Mouse (Mus musculus): ENCODE data around the gene Gch1. TPM values are rescaled to one million over a fixed set of nuclear protein-coding genes. Genes with fewer than 3 reads are reported as not detected.

The Gch1 gene
- total RNA-seq, 2 experiments from 2014 or later: 1.3 to 1.4 TPM

DNA sequence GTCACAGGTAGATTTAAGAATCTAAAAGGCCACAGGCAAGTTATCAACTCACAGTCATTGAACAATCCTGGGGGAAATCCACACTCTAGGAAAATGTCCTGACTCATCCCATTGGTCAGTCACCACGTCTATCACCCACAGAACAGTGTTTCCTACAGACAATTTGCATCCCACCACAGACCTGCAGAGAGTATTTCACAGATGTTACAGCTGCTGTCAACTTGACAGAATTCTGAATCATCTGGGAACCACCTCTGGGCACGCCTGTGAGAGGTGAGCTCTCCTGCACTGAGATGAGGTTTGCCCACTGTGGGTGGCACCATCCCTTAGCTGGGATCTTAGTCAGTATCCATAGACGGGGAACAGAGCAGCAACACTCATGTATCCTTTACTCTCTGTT lies 81.8 kb downstream of the Gch1 start:
- intact Hi-C loops (cut with DNase I): no loop called here
- no peak for DNase-seq (ENCODE audit: low spot score in 2 of 2)

DNA sequence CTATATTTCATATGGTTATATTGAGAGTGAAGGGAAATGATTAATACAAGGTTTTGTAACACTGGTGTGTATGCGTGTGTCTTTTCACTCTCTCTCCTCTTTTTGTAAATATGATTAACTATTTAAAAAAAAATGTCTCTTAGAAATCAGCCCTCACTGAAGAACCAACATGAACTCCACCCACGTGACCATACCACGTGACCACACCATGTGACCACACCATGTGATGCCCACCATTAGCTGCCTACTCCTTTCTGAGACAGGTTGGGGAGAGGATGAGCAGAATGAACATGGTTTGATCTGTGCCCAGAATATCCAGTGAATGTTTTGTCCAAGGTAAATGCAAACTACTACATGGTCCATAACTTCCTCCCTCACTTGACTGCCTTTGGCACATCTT lies 83.5 kb downstream of the Gch1 start:
- intact Hi-C loops (cut with DNase I): no loop called here

DNA sequence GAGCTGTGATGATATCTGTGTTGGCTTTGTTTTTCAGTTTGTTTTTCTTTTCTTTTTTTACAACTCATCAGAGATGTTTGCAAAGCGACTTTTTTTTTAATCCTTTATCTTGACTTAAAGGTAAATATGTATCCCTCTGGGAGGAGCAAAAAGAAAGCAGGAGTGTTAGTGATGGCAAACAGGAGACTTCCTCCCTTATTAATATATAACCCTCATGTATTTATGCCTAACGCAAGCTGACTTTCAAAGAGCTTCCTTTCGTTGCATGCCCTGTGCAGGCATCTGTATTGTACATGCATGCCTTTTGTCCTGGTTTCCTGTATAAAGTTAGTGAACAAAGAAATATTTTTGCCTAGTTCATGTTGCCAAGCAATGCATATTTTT lies 84.0 kb downstream of the Gch1 start:
- no peak for DNase-seq (ENCODE audit: low spot score in 2 of 2)
- intact Hi-C loops (cut with DNase I): no loop called here

More for the DNA sequence above, 83.5 kb downstream of the Gch1 start:
- DNase-seq (ENCODE audit: low spot score in 2 of 2): no peak

GRCm38 (mm10) chr14:47104246-47105173 lies 84.7 kb downstream of the Gch1 start:
- no peak for DNase-seq (ENCODE audit: low spot score in 2 of 2)
- intact Hi-C loops (cut with DNase I): no loop called here

Other genes starting within 250 kb of the Gch1 start
- gene Wdhd1, start 87.4 kb upstream of the Gch1 start, total RNA-seq (2021): 1 to 10 TPM; 4.9 to 7.4 TPM
- gene Socs4, start 87.5 kb upstream of the Gch1 start, total RNA-seq (2021): 10 to 100 TPM; 10.1 to 10.5 TPM
- gene Mapk1ip1l, start 108.9 kb upstream of the Gch1 start, total RNA-seq (2021): 10 to 100 TPM; 62.3 to 72.8 TPM
- under 1 TPM; 0.34 to 0.75 TPM for gene Lgals3, start 178.3 kb upstream of the Gch1 start, total RNA-seq (2021)
- 1 to 10 TPM in 1 of 2 experiments, under 1 TPM in 1; 0.85 to 1.2 TPM for gene Dlgap5, start 229.0 kb upstream of the Gch1 start, total RNA-seq (2021)